Mouse (Mus musculus): ENCODE measurements at regions not wholly inside any gene's neighbourhood (a gene's known extent, or its start where the extent isn't known, plus 50 kb on each side); places are given as distances from the start of the nearest gene placed in this dataset.

DNA sequence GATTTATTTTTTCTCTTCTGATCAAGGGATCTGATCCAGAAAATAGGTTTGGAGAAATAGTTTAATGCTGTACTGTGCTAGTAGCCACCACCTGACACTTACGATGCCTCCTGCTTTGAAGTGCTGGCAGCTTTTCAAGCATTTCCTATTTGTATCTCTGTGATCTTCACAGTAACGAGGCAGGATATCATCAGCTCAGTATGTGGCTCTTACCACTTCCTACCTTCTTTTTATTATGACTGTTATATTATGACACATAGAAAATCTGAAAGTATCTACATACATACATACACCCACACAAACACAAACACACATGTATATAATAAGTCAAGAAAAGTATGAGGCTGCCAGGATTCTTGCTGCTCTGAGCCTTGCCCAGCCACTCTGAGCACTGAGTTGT is 124.4 kb upstream of the Fut8 start:
- no peaks in the 10 kb centered on the region for H3K27me3 ChIP-seq (ENCODE audit: control insufficient read depth, insufficient read depth, low read length)
- no peaks in the 10 kb centered on the region for H3K4me1 ChIP-seq (ENCODE audit: control insufficient read depth, insufficient read depth, low read length)
- TF ChIP-seq CTCF (IDR thresholded peaks at IDR 0.05; ENCODE audit: control insufficient read depth, insufficient read depth, insufficient replicate concordance, low read depth, low read length) (no peak), POLR2A (IDR thresholded peaks at IDR 0.05; ENCODE audit: control insufficient read depth, low read depth, low read length) (no peak)
- no peak overlapping the region for H3K27ac ChIP-seq (ENCODE audit: control insufficient read depth, insufficient read depth, low read depth, low read length)
- H3K4me3 ChIP-seq (ENCODE audit: control insufficient read depth, low read depth, low read length): no peak overlapping the region
- no peaks in the 10 kb centered on the region for H3K36me3 ChIP-seq (ENCODE audit: control insufficient read depth, insufficient read depth, low read length)

DNA sequence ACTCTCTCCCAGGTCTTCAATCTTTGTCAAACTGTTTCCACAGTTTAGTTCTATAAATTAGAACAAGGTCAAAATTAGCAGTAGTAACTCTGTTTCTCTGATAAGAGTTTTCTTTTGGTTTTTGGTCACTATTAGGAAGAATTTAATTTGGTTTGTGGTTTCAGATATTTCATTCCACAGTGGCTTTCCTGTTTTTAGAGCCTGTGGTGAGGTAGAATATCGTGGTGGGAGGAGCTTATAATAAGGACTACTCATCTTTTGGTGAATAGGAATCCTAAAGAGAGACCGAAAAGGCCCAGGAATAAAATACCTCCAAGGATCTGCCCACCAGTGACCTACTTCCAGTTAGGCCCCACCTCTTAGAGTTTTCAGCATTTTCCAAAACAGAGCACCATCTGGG is 125.8 kb upstream of the Fut8 start:
- Histone ChIP-seq H3K4me1 (ENCODE audit: control insufficient read depth, insufficient read depth, low read length) (no peaks in the 10 kb centered on the region), H3K27me3 (ENCODE audit: control insufficient read depth, insufficient read depth, low read length) (no peaks in the 10 kb centered on the region)

DNA sequence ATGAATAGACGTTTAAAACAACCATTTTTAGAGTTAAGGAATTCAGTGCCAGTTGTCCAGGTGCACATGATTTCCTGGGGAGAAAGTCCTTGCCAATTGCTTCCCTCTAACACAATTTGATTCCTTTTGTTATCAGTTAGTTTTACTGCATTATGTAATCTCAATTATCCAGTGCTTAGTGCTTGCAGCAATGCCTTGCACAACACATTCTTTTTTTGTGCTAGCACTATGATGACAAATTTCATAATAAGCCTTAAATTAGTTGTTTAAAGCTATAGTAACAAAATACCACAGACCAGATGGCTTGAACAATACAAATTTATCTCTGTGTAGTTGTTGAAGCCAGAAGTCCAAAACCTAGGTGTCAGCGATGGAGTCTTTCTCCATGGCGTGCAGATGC is 130.7 kb upstream of the Fut8 start:
- H3K27ac ChIP-seq (ENCODE audit: control insufficient read depth, insufficient read depth, low read depth, low read length): no peak overlapping the region
- no peaks in the 10 kb centered on the region for H3K4me1 ChIP-seq (ENCODE audit: control insufficient read depth, insufficient read depth, low read length)
- no peak for TF ChIP-seq CTCF (IDR thresholded peaks at IDR 0.05; ENCODE audit: control insufficient read depth, insufficient read depth, insufficient replicate concordance, low read depth, low read length)
- no peak for TF ChIP-seq POLR2A (IDR thresholded peaks at IDR 0.05; ENCODE audit: control insufficient read depth, low read depth, low read length)
- no peaks in the 10 kb centered on the region for H3K27me3 ChIP-seq (ENCODE audit: control insufficient read depth, insufficient read depth, low read length)
- H3K36me3 ChIP-seq (ENCODE audit: control insufficient read depth, insufficient read depth, low read length): no peaks in the 10 kb centered on the region
- H3K4me3 ChIP-seq (ENCODE audit: control insufficient read depth, low read depth, low read length): peak overlapping the region; percentile 66

More for the DNA sequence above, 125.8 kb upstream of the Fut8 start:
- Histone ChIP-seq H3K36me3 (ENCODE audit: control insufficient read depth, insufficient read depth, low read length) (no peaks in the 10 kb centered on the region), H3K27ac (ENCODE audit: control insufficient read depth, insufficient read depth, low read depth, low read length) (no peak overlapping the region), H3K4me3 (ENCODE audit: control insufficient read depth, low read depth, low read length) (no peak overlapping the region)
- TF ChIP-seq POLR2A (IDR thresholded peaks at IDR 0.05; ENCODE audit: control insufficient read depth, low read depth, low read length): no peak

DNA sequence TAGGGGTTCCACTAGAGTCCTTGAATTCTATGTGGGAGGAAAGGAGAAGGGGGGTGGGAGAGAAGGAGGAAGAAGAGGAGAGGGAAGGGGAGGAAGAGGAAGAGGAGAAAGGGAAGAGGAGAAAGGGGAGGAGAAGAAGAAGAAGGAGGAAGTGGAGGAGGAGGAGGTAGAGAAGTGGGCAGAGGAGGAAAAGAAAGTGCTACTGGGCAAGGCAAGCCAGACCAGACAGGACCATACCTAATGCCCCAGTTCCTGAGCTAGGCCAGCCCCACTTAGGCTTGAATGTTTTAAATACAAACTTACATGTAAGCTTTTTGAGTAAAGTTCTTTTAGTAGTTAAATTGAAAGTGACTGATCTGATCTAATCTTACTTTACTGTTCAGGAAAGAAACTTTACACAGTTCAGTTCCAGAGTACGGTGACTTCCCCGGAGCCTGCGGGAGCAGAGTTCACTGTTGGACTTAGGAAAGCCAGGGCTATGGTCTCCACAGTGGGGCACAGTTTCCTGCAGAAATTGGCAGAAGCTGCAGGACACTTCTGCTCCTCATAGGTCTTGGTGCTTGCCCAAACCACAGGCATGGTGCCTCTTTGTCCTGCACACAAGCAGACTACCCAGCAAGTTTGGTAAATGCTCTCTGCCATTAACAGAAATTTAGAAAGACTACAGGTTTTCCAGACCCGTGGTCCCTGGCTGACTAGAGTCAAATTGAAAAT is 131.9 kb upstream of the Fut8 start:
- Histone ChIP-seq H3K36me3 (ENCODE audit: control insufficient read depth, insufficient read depth, low read length) (no peaks in the 10 kb centered on the region), H3K4me3 (ENCODE audit: control insufficient read depth, low read depth, low read length) (no peak overlapping the region), H3K27ac (ENCODE audit: control insufficient read depth, insufficient read depth, low read depth, low read length) (no peak overlapping the region), H3K4me1 (ENCODE audit: control insufficient read depth, insufficient read depth, low read length) (no peaks in the 10 kb centered on the region), H3K27me3 (ENCODE audit: control insufficient read depth, insufficient read depth, low read length) (no peaks in the 10 kb centered on the region)
- TF ChIP-seq POLR2A (IDR thresholded peaks at IDR 0.05; ENCODE audit: control insufficient read depth, low read depth, low read length): no peak
- TF ChIP-seq CTCF (IDR thresholded peaks at IDR 0.05; ENCODE audit: control insufficient read depth, insufficient read depth, insufficient replicate concordance, low read depth, low read length): no peak

DNA sequence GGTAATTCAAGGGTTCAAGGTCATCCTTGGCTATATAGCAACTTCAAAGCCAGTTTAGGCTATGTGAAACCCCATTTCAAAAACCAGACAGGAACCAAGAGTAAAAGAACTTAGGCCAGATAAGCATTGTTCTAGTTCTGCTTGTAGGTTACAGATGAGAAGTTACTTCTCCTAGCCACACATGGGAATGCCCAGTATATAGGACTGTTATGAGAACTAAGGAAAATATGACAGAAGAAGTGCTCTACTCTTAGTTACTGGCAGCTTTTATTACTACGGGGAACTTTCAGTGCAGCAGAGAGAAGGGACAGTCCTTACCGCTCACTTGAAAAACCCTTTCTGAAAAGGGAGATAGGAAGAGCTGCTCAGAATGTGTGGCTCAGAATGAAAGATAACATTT is 137.4 kb upstream of the Fut8 start:
- Histone ChIP-seq H3K27me3 (ENCODE audit: control insufficient read depth, insufficient read depth, low read length) (no peaks in the 10 kb centered on the region), H3K4me3 (ENCODE audit: control insufficient read depth, low read depth, low read length) (no peak overlapping the region), H3K27ac (ENCODE audit: control insufficient read depth, insufficient read depth, low read depth, low read length) (no peak overlapping the region), H3K4me1 (ENCODE audit: control insufficient read depth, insufficient read depth, low read length) (no peaks in the 10 kb centered on the region), H3K36me3 (ENCODE audit: control insufficient read depth, insufficient read depth, low read length) (no peaks in the 10 kb centered on the region)
- TF ChIP-seq POLR2A (IDR thresholded peaks at IDR 0.05; ENCODE audit: control insufficient read depth, low read depth, low read length) (no peak), CTCF (IDR thresholded peaks at IDR 0.05; ENCODE audit: control insufficient read depth, insufficient read depth, insufficient replicate concordance, low read depth, low read length) (no peak)

DNA sequence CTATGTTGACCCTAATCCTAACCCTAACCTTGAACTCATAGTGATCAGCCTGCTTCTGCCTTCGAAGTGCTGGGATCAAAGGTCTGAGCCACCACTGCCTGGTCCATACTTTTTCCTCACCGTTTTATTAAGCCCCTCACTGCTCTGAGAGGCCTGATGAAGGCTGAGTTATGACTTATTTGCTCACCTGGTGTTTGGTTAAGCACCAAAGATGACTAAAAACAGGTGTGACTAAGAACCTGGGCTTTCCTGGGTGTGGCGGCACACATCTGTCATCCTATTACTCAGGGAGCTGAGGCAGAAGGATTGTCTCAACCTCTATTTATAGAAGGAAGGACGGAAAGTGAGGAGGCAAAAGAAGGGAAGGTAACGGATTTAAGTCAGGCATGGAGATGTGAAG is 137.5 kb upstream of the Max start:
- H3K36me3 ChIP-seq (ENCODE audit: control insufficient read depth, insufficient read depth, low read length): no peaks in the 10 kb centered on the region
- H3K27me3 ChIP-seq (ENCODE audit: control insufficient read depth, insufficient read depth, low read length): no peaks in the 10 kb centered on the region
- H3K4me3 ChIP-seq (ENCODE audit: control insufficient read depth, low read depth, low read length): no peak overlapping the region
- no peak for TF ChIP-seq CTCF (IDR thresholded peaks at IDR 0.05; ENCODE audit: control insufficient read depth, insufficient read depth, insufficient replicate concordance, low read depth, low read length)
- no peak for TF ChIP-seq POLR2A (IDR thresholded peaks at IDR 0.05; ENCODE audit: control insufficient read depth, low read depth, low read length)
- H3K27ac ChIP-seq (ENCODE audit: control insufficient read depth, insufficient read depth, low read depth, low read length): no peak overlapping the region
- no peaks in the 10 kb centered on the region for H3K4me1 ChIP-seq (ENCODE audit: control insufficient read depth, insufficient read depth, low read length)

DNA sequence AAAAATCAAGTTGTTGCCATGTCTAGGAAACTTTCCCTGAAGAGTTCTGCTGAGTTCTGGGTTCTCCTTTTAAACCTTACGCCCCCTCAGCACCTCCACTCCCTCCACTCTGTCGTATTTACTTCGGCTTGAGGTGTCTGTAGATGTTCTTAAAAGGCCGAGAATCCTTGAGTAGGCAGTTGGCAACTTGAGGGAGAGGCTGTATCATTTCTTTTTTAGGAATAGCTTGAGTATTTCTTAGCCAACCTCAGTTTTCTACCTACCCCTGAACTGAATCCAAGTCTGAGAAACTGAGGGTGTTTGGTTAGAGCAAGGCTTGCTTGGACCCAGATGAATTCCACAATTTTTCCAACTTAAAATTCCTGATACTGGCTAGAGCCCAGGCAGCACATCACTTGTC is 136.8 kb upstream of the Max start:
- no peaks in the 10 kb centered on the region for H3K4me1 ChIP-seq (ENCODE audit: control insufficient read depth, insufficient read depth, low read length)
- TF ChIP-seq CTCF (IDR thresholded peaks at IDR 0.05; ENCODE audit: control insufficient read depth, insufficient read depth, insufficient replicate concordance, low read depth, low read length) (no peak), POLR2A (IDR thresholded peaks at IDR 0.05; ENCODE audit: control insufficient read depth, low read depth, low read length) (no peak)
- H3K36me3 ChIP-seq (ENCODE audit: control insufficient read depth, insufficient read depth, low read length): no peaks in the 10 kb centered on the region
- no peak overlapping the region for H3K4me3 ChIP-seq (ENCODE audit: control insufficient read depth, low read depth, low read length)
- no peak overlapping the region for H3K27ac ChIP-seq (ENCODE audit: control insufficient read depth, insufficient read depth, low read depth, low read length)
- no peaks in the 10 kb centered on the region for H3K27me3 ChIP-seq (ENCODE audit: control insufficient read depth, insufficient read depth, low read length)

DNA sequence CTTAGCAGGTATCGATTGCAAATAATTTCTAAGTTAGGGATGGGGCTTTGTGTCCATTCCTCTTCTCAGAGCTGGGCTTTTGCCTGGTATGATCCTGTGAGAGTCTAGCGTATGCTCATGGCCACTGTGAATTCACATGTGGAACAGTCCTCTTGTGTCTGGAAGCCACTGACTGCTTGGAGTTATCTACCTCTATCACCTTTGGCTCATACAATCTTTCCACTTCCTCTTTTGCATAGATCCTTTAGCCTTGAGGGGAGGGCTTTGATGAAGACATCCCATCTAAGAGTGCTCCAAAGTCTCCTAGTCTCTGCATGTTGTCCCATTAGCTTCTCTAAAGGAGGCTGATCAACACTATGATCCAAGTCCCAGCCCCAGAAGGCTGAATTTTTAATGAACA is 135.8 kb upstream of the Max start:
- Histone ChIP-seq H3K27ac (ENCODE audit: control insufficient read depth, insufficient read depth, low read depth, low read length) (no peak overlapping the region), H3K36me3 (ENCODE audit: control insufficient read depth, insufficient read depth, low read length) (no peaks in the 10 kb centered on the region), H3K4me3 (ENCODE audit: control insufficient read depth, low read depth, low read length) (no peak overlapping the region), H3K4me1 (ENCODE audit: control insufficient read depth, insufficient read depth, low read length) (no peaks in the 10 kb centered on the region; the same call in 1 of the 2 replicates), H3K27me3 (ENCODE audit: control insufficient read depth, insufficient read depth, low read length) (no peaks in the 10 kb centered on the region)
- TF ChIP-seq POLR2A (IDR thresholded peaks at IDR 0.05; ENCODE audit: control insufficient read depth, low read depth, low read length) (no peak), CTCF (IDR thresholded peaks at IDR 0.05; ENCODE audit: control insufficient read depth, insufficient read depth, insufficient replicate concordance, low read depth, low read length) (no peak)
